Mouse (Mus musculus): Measurements from ENCODE around the gene Prph2.

- TF ChIP-seq CTCF (IDR thresholded peaks at IDR 0.05; ENCODE audit: control insufficient read depth, insufficient read depth, insufficient replicate concordance, low read depth, low read length), result no peak
- no peak for TF ChIP-seq POLR2A (IDR thresholded peaks at IDR 0.05; ENCODE audit: control insufficient read depth, low read depth, low read length)
Observed at GRCm38 (mm10) chr17:46972603-46973002, 62.3 kb downstream of the Prph2 start.

Measured in testis, adult 2 months (tissue).